Mouse (Mus musculus): ENCODE results near the gene Hsd17b1. TPM values are rescaled to one million over a fixed set of nuclear protein-coding genes. Genes with fewer than 3 reads are reported as not detected.

The Hsd17b1 gene
- polyA plus RNA-seq, 1 experiment from 2014 or later = 0.26 TPM

GRCm38 (mm10) chr11:101056885-101057284 is 21.3 kb upstream of the Hsd17b1 start:
- WGBS = 57% methylated on average over 8 of the region's 8 CpGs
- Histone ChIP-seq H3K4me1 (ENCODE audit: control insufficient read depth, insufficient read depth, low read depth, low read length) (no peaks in the 10 kb centered on the region; the same call in 1 of the 2 replicates), H3K4me2 (ENCODE audit: low read length) (no peak overlapping the region), H3K4me3 (ENCODE audit: low read length) (no peak overlapping the region), H3K9me3 (ENCODE audit: control insufficient read depth, low read length) (no peaks in the 10 kb centered on the region), H3K9ac (ENCODE audit: low read depth, low read length) (no peak overlapping the region), H3K27me3 (replicated peaks; ENCODE audit: control insufficient read depth, insufficient read depth, low read length) (no peaks in the 10 kb centered on the region), H3K36me3 (ENCODE audit: control insufficient read depth, insufficient read depth, low read length) (peaks cover 46% of the 10 kb centered on the region), H3K27ac (ENCODE audit: low read depth, low read length) (no peak overlapping the region)
- no peak for ATAC-seq

- no peaks in the 10 kb centered on the region for H3K9me3 ChIP-seq (ENCODE audit: control insufficient read depth, low read length)
- H3K27me3 ChIP-seq (replicated peaks; ENCODE audit: control insufficient read depth, insufficient read depth, low read length) = no peaks in the 10 kb centered on the region
- no peaks in the 10 kb centered on the region; the same call in 1 of the 2 replicates for H3K4me1 ChIP-seq (ENCODE audit: control insufficient read depth, insufficient read depth, low read depth, low read length)
- no peak overlapping the region for H3K27ac ChIP-seq (ENCODE audit: low read depth, low read length)
- no peak overlapping the region for H3K4me2 ChIP-seq (ENCODE audit: low read length)
- no peak overlapping the region for H3K4me3 ChIP-seq (ENCODE audit: low read length)
- 28% methylated on average over 5 of the region's 5 CpGs for whole genome bisulfite sequencing
- H3K9ac ChIP-seq (ENCODE audit: low read depth, low read length) = no peak overlapping the region
- H3K36me3 ChIP-seq (ENCODE audit: control insufficient read depth, insufficient read depth, low read length) = peaks cover 45% of the 10 kb centered on the region
- ATAC-seq = no peak
Measured at GRCm38 (mm10) chr11:101057860-101058259, 20.4 kb upstream of the Hsd17b1 start.

GRCm38 (mm10) chr11:101058726-101059125 is 19.5 kb upstream of the Hsd17b1 start:
- ATAC-seq = no peak
- Histone ChIP-seq H3K27ac (ENCODE audit: low read depth, low read length) (no peak overlapping the region), H3K9me3 (ENCODE audit: control insufficient read depth, low read length) (no peaks in the 10 kb centered on the region)

GRCm38 (mm10) chr11:101059473-101059872 is 18.7 kb upstream of the Hsd17b1 start:
- H3K9me3 ChIP-seq (ENCODE audit: control insufficient read depth, low read length) = no peaks in the 10 kb centered on the region
- WGBS = 74% methylated on average over 10 of the region's 10 CpGs
- peak overlapping the region; percentile 59; the same call in 1 of the 2 replicates for H3K27ac ChIP-seq (ENCODE audit: low read depth, low read length)
- no peak for ATAC-seq
- H3K4me1 ChIP-seq (ENCODE audit: control insufficient read depth, insufficient read depth, low read depth, low read length) = no peaks in the 10 kb centered on the region; the same call in 1 of the 2 replicates
- H3K36me3 ChIP-seq (ENCODE audit: control insufficient read depth, insufficient read depth, low read length) = peaks cover 46% of the 10 kb centered on the region
- H3K4me3 ChIP-seq (ENCODE audit: low read length) = no peak overlapping the region
- H3K27me3 ChIP-seq (replicated peaks; ENCODE audit: control insufficient read depth, insufficient read depth, low read length) = no peaks in the 10 kb centered on the region
- H3K4me2 ChIP-seq (ENCODE audit: low read length) = no peak overlapping the region
- H3K9ac ChIP-seq (ENCODE audit: low read depth, low read length) = peak overlapping the region; percentile 28; the same call in 1 of the 2 replicates

More at GRCm38 (mm10) chr11:101058726-101059125, 19.5 kb upstream of the Hsd17b1 start:
- peaks cover 46% of the 10 kb centered on the region for H3K36me3 ChIP-seq (ENCODE audit: control insufficient read depth, insufficient read depth, low read length)
- no peak overlapping the region for H3K4me3 ChIP-seq (ENCODE audit: low read length)
- H3K27me3 ChIP-seq (replicated peaks; ENCODE audit: control insufficient read depth, insufficient read depth, low read length) = no peaks in the 10 kb centered on the region
- 80% methylated on average over 5 of the region's 5 CpGs for WGBS
- no peak overlapping the region for H3K4me2 ChIP-seq (ENCODE audit: low read length)
- H3K9ac ChIP-seq (ENCODE audit: low read depth, low read length) = no peak overlapping the region
- no peaks in the 10 kb centered on the region; the same call in 1 of the 2 replicates for H3K4me1 ChIP-seq (ENCODE audit: control insufficient read depth, insufficient read depth, low read depth, low read length)

- Histone ChIP-seq H3K9ac (ENCODE audit: low read depth, low read length) (0 out of 2 replicates have a peak overlapping the region, but pooled peaks have one; percentile 23), H3K4me3 (ENCODE audit: low read length) (no peak overlapping the region), H3K9me3 (ENCODE audit: control insufficient read depth, low read length) (no peaks in the 10 kb centered on the region), H3K4me2 (ENCODE audit: low read length) (no peak overlapping the region), H3K4me1 (ENCODE audit: control insufficient read depth, insufficient read depth, low read depth, low read length) (no peaks in the 10 kb centered on the region; the same call in 1 of the 2 replicates), H3K27ac (ENCODE audit: low read depth, low read length) (peak overlapping the region; percentile 59), H3K27me3 (replicated peaks; ENCODE audit: control insufficient read depth, insufficient read depth, low read length) (no peaks in the 10 kb centered on the region), H3K36me3 (ENCODE audit: control insufficient read depth, insufficient read depth, low read length) (peaks cover 42% of the 10 kb centered on the region)
- 67% methylated on average over 8 of the region's 8 CpGs for WGBS
- ATAC-seq = no peak
Measured at GRCm38 (mm10) chr11:101060126-101060525, 18.1 kb upstream of the Hsd17b1 start.

GRCm38 (mm10) chr11:101061049-101061448 is 17.2 kb upstream of the Hsd17b1 start:
- H3K27me3 ChIP-seq (replicated peaks; ENCODE audit: control insufficient read depth, insufficient read depth, low read length) = no peaks in the 10 kb centered on the region
- no peak for ATAC-seq
- no peak overlapping the region for H3K9ac ChIP-seq (ENCODE audit: low read depth, low read length)
- H3K9me3 ChIP-seq (ENCODE audit: control insufficient read depth, low read length) = no peaks in the 10 kb centered on the region
- peaks cover 34% of the 10 kb centered on the region for H3K36me3 ChIP-seq (ENCODE audit: control insufficient read depth, insufficient read depth, low read length)
- no peak overlapping the region for H3K27ac ChIP-seq (ENCODE audit: low read depth, low read length)
- H3K4me3 ChIP-seq (ENCODE audit: low read length) = no peak overlapping the region
- H3K4me1 ChIP-seq (ENCODE audit: control insufficient read depth, insufficient read depth, low read depth, low read length) = no peaks in the 10 kb centered on the region; the same call in 1 of the 2 replicates
- H3K4me2 ChIP-seq (ENCODE audit: low read length) = no peak overlapping the region
- 94% methylated on average over 5 of the region's 5 CpGs for WGBS

- no peak overlapping the region for H3K4me2 ChIP-seq (ENCODE audit: low read length)
- WGBS = 72% methylated on average over 12 of the region's 12 CpGs
- no peak overlapping the region for H3K4me3 ChIP-seq (ENCODE audit: low read length)
- H3K9ac ChIP-seq (ENCODE audit: low read depth, low read length) = no peak overlapping the region
- no peaks in the 10 kb centered on the region for H3K9me3 ChIP-seq (ENCODE audit: control insufficient read depth, low read length)
- no peak overlapping the region for H3K27ac ChIP-seq (ENCODE audit: low read depth, low read length)
- no peak for ATAC-seq
- H3K36me3 ChIP-seq (ENCODE audit: control insufficient read depth, insufficient read depth, low read length) = peaks cover 24% of the 10 kb centered on the region
- no peaks in the 10 kb centered on the region for H3K27me3 ChIP-seq (replicated peaks; ENCODE audit: control insufficient read depth, insufficient read depth, low read length)
- peaks cover 6% of the 10 kb centered on the region for H3K4me1 ChIP-seq (ENCODE audit: control insufficient read depth, insufficient read depth, low read depth, low read length)
Measured at GRCm38 (mm10) chr11:101062165-101062884, 15.9 kb upstream of the Hsd17b1 start.

- H3K4me2 ChIP-seq (ENCODE audit: low read length) = no peak overlapping the region
- H3K36me3 ChIP-seq (ENCODE audit: control insufficient read depth, insufficient read depth, low read length) = peaks cover 20% of the 10 kb centered on the region
- no peak overlapping the region for H3K9ac ChIP-seq (ENCODE audit: low read depth, low read length)
- no peaks in the 10 kb centered on the region for H3K27me3 ChIP-seq (replicated peaks; ENCODE audit: control insufficient read depth, insufficient read depth, low read length)
- H3K9me3 ChIP-seq (ENCODE audit: control insufficient read depth, low read length) = no peaks in the 10 kb centered on the region
- H3K27ac ChIP-seq (ENCODE audit: low read depth, low read length) = peak overlapping the region; percentile 55
- no peak for ATAC-seq
- peaks cover 6% of the 10 kb centered on the region for H3K4me1 ChIP-seq (ENCODE audit: control insufficient read depth, insufficient read depth, low read depth, low read length)
- WGBS = 72% methylated on average over 14 of the region's 14 CpGs
- H3K4me3 ChIP-seq (ENCODE audit: low read length) = no peak overlapping the region
Measured at GRCm38 (mm10) chr11:101062971-101063675, 15.1 kb upstream of the Hsd17b1 start.

GRCm38 (mm10) chr11:101063676-101064327 is 14.4 kb upstream of the Hsd17b1 start:
- no peak overlapping the region for H3K4me3 ChIP-seq (ENCODE audit: low read length)
- no peak overlapping the region for H3K4me2 ChIP-seq (ENCODE audit: low read length)
- H3K27me3 ChIP-seq (replicated peaks; ENCODE audit: control insufficient read depth, insufficient read depth, low read length) = no peaks in the 10 kb centered on the region
- peaks cover 17% of the 10 kb centered on the region for H3K36me3 ChIP-seq (ENCODE audit: control insufficient read depth, insufficient read depth, low read length)
- WGBS = 56% methylated on average over 12 of the region's 12 CpGs
- H3K4me1 ChIP-seq (ENCODE audit: control insufficient read depth, insufficient read depth, low read depth, low read length) = peaks cover 6% of the 10 kb centered on the region
- H3K9me3 ChIP-seq (ENCODE audit: control insufficient read depth, low read length) = no peaks in the 10 kb centered on the region
- no peak overlapping the region for H3K9ac ChIP-seq (ENCODE audit: low read depth, low read length)
- peak overlapping the region; percentile 55 for H3K27ac ChIP-seq (ENCODE audit: low read depth, low read length)
- no peak for ATAC-seq

Measured in hindbrain, embryonic 16.5 days (tissue).